Mouse (Mus musculus) lung, adult 2 months (tissue): ENCODE data around the gene Clptm1l.

Experiments used
- CTCF ChIP-seq: fragments of 200-500 bp; IDR thresholded peaks from 2 replicates; pipeline ENCODE4 v1.5.1; 2011; ENCODE audit warnings: mild to moderate bottlenecking, low read length, control low read depth; ENCODE audit not compliant: insufficient read depth
- POLR2A ChIP-seq: fragments of 200-500 bp; IDR thresholded peaks from 2 replicates; pipeline ENCODE4 v1.6.1; 2011; ENCODE audit warnings: low read depth, mild to moderate bottlenecking, control low read depth, low read length, borderline replicate concordance; ENCODE audit errors: extremely low read depth

- no peak for TF ChIP-seq CTCF
- TF ChIP-seq POLR2A: no peak
These were observed 24.8 kb downstream of the Clptm1l start for GRCm38 (mm10) chr13:73628586-73629113.
